In genomic region chr9:20965606-20966005, GRCm38 (mm10) we compare ENCODE assay signal across 27 mouse cellular contexts. TPM values are rescaled to one million over a fixed set of nuclear protein-coding genes. Genes with fewer than 3 reads are reported as not detected.
DNase-seq lines count a peak whose midpoint lies in the region; ATAC-seq lines count a peak whose summit lies in the region.
"Had no signal": no experiment of that assay in that cellular context is flagged by ENCODE, and none has a peak within 500 bp of the region (broad histone marks: within the 10 kb centered on the region; RNA-seq: fewer than 3 reads in every experiment).

No protein-coding gene starts in this region.

- no peak overlapping the region for H3K9ac ChIP-seq in midbrain, embryonic 11.5 days (ENCODE audit: low read length)
- H3K9ac ChIP-seq in midbrain, embryonic 15.5 days: no peak overlapping the region
- H3K9ac ChIP-seq: embryonic facial prominence, embryonic 15.5 days; forebrain, embryonic 13.5 days; hindbrain, embryonic 13.5 days; limb, embryonic 12.5 days; midbrain, embryonic 12.5 days had no signal

- no peak for ATAC-seq in midbrain, embryonic 11.5 days (ENCODE audit: low FRiP score)
- ATAC-seq in midbrain, embryonic 15.5 days (replicated peaks): no peak
- ATAC-seq: forebrain, embryonic 13.5 days; intestine, postnatal 0 days; Patski had no signal

- no peaks in the 10 kb centered on the region for H3K9me3 ChIP-seq in midbrain, embryonic 11.5 days (ENCODE audit: control insufficient read depth, low read length)
- H3K9me3 ChIP-seq in midbrain, embryonic 15.5 days: no peaks in the 10 kb centered on the region
- H3K9me3 ChIP-seq: embryonic facial prominence, embryonic 10.5 days; embryonic facial prominence, embryonic 15.5 days; forebrain, embryonic 13.5 days; hindbrain, embryonic 13.5 days; limb, embryonic 12.5 days; midbrain, embryonic 12.5 days had no signal

- no peaks in the 10 kb centered on the region for H3K36me3 ChIP-seq in midbrain, embryonic 11.5 days (ENCODE audit: control insufficient read depth, insufficient read depth, low read length)
- H3K36me3 ChIP-seq in midbrain, embryonic 15.5 days (replicated peaks): 0 out of 2 replicates have a peak, but pooled peaks cover 3% of the 10 kb centered on the region
- peaks cover 41% of the 10 kb centered on the region for H3K36me3 ChIP-seq in macrophage (ENCODE audit: inconsistent target)

- WGBS in midbrain, embryonic 11.5 days: 85% methylated on average over 4 of the region's 4 CpGs
- 92% methylated on average over 4 of the region's 4 CpGs for WGBS in midbrain, embryonic 15.5 days
- WGBS in macrophage (ENCODE audit: missing documents): 93% methylated on average over 4 of the region's 4 CpGs

- H3K27me3 ChIP-seq in midbrain, embryonic 11.5 days (ENCODE audit: control insufficient read depth, insufficient read depth, low read length): no peaks in the 10 kb centered on the region
- H3K27me3 ChIP-seq in midbrain, embryonic 15.5 days (replicated peaks): no peaks in the 10 kb centered on the region
- H3K27me3 ChIP-seq: embryonic facial prominence, embryonic 15.5 days; forebrain, embryonic 13.5 days; hindbrain, embryonic 13.5 days; limb, embryonic 12.5 days; midbrain, embryonic 12.5 days; Patski had no signal

- H3K27ac ChIP-seq in midbrain, embryonic 11.5 days (ENCODE audit: low read depth, low read length): no peak overlapping the region
- no peak overlapping the region for H3K27ac ChIP-seq in midbrain, embryonic 15.5 days
- peak overlapping the region; percentile 83; the same call in 1 of the 2 replicates for H3K27ac ChIP-seq in macrophage
- H3K27ac ChIP-seq: embryonic facial prominence, embryonic 10.5 days; embryonic facial prominence, embryonic 15.5 days; forebrain, embryonic 13.5 days; hindbrain, embryonic 13.5 days; limb, embryonic 12.5 days; midbrain, embryonic 12.5 days had no signal

- no peak overlapping the region for H3K4me2 ChIP-seq in midbrain, embryonic 11.5 days
- H3K4me2 ChIP-seq in midbrain, embryonic 15.5 days: no peak overlapping the region
- H3K4me2 ChIP-seq: embryonic facial prominence, embryonic 15.5 days; forebrain, embryonic 13.5 days; heart, embryonic 11.5 days; hindbrain, embryonic 13.5 days; limb, embryonic 12.5 days; midbrain, embryonic 12.5 days had no signal

- DNase-seq in adrenal gland, adult (ENCODE audit: inconsistent age in 2 of 2, low spot score in 1 of 2): peak; percentile 87 to 93
- DNase-seq in adrenal gland, postnatal 4 days (ENCODE audit: low spot score in 2 of 2): no peak
- peak; percentile 10 for DNase-seq in midbrain, embryonic 11.5 days (ENCODE audit: low spot score, missing footprints)
- DNase-seq in adrenal gland, postnatal 14 days: peak; percentile 78
- DNase-seq in retina, embryonic 14.5 days (ENCODE audit: low spot score): no peak
- no peak for DNase-seq in heart, adult 9 months (ENCODE audit: low spot score in 2 of 2)
- DNase-seq: cerebellum, adult 2 months; cerebellum, postnatal 14 days; gastrocnemius, postnatal 25 days; heart, adult 11 months; heart, postnatal 36 days; kidney, adult 9 months; kidney, postnatal 14 days; right cerebral cortex, adult 18-20 months; spleen, adult 18-20 months; thymus, postnatal 14 days had no signal

- no peaks in the 10 kb centered on the region for H3K4me1 ChIP-seq in midbrain, embryonic 11.5 days (ENCODE audit: control insufficient read depth, insufficient read depth, low read length)
- no peaks in the 10 kb centered on the region for H3K4me1 ChIP-seq in midbrain, embryonic 15.5 days
- H3K4me1 ChIP-seq: embryonic facial prominence, embryonic 10.5 days; forebrain, embryonic 13.5 days; hindbrain, embryonic 13.5 days; limb, embryonic 12.5 days; midbrain, embryonic 12.5 days had no signal

- peaks cover 56% of the 10 kb centered on the region for H3K79me2 ChIP-seq in macrophage (ENCODE audit: inconsistent target)

- no peak overlapping the region for H3K4me3 ChIP-seq in midbrain, embryonic 11.5 days (ENCODE audit: low read depth, low read length)
- H3K4me3 ChIP-seq in midbrain, embryonic 15.5 days: no peak overlapping the region
- H3K4me3 ChIP-seq in macrophage (ENCODE audit: inconsistent target): no peak overlapping the region
- H3K4me3 ChIP-seq: embryonic facial prominence, embryonic 10.5 days; embryonic facial prominence, embryonic 15.5 days; forebrain, embryonic 13.5 days; hindbrain, embryonic 13.5 days; limb, embryonic 12.5 days; midbrain, embryonic 12.5 days had no signal

RNA-seq across cellular contexts. Expression of gene Dnmt1, which starts 5.9 kb away (rescaled TPM):
- total RNA-seq in adrenal gland, postnatal 4 days (2021): 10 to 100 TPM; 71.8 to 89.6 TPM
- polyA plus RNA-seq in midbrain, embryonic 11.5 days (2014; fragmentation: Nextera tagmentation; extraction: Ambion mirVana): 67.4 and 73.3 TPM in 2 replicates
- polyA plus RNA-seq in midbrain, embryonic 15.5 days (2015; fragmentation: Nextera tagmentation; extraction: Ambion mirVana): 73.4 and 78.1 TPM in 2 replicates
- 56.0 and 58.0 TPM in 2 replicates for total RNA-seq in adrenal gland, postnatal 14 days (2021)
- total RNA-seq in macrophage (2018; cell fraction: chromatin; rRNA removed): 100 to 1,000 TPM in 10 of 26 experiments, 10 to 100 TPM in 16; 13.2 to 201 (median 81.1) TPM
- 10 to 100 TPM; 20.1 to 48.9 (median 40.0) TPM for total RNA-seq in macrophage (2018; cell fraction: cytosol; rRNA removed)
- total RNA-seq in macrophage (2018; cell fraction: nucleus; rRNA removed): 100 to 1,000 TPM in 1 of 26 experiments, 10 to 100 TPM in 25; 17.4 to 162 (median 47.9) TPM
- 37.5 to 90.6 TPM (median 56.1 TPM) in 3 replicates for polyA plus RNA-seq in macrophage (2018)

RNA-seq across cellular contexts. Expression of gene S1pr2, which starts 11.0 kb away (rescaled TPM):
- total RNA-seq in adrenal gland, postnatal 4 days (2021): 10 to 100 TPM; 12.2 to 17.0 TPM
- 18.1 and 20.1 TPM in 2 replicates for polyA plus RNA-seq in midbrain, embryonic 11.5 days (2014; fragmentation: Nextera tagmentation; extraction: Ambion mirVana)
- 11.3 and 11.7 TPM in 2 replicates for polyA plus RNA-seq in midbrain, embryonic 15.5 days (2015; fragmentation: Nextera tagmentation; extraction: Ambion mirVana)
- 9.1 and 11.0 TPM in 2 replicates for total RNA-seq in adrenal gland, postnatal 14 days (2021)
- 10 to 100 TPM in 19 of 26 experiments, 1 to 10 TPM in 7; 4.2 to 77.2 (median 16.0) TPM for total RNA-seq in macrophage (2018; cell fraction: chromatin; rRNA removed)
- 10 to 100 TPM in 25 of 26 experiments, 1 to 10 TPM in 1; 9.4 to 57.2 (median 41.3) TPM for total RNA-seq in macrophage (2018; cell fraction: cytosol; rRNA removed)
- total RNA-seq in macrophage (2018; cell fraction: nucleus; rRNA removed): 10 to 100 TPM; 12.2 to 88.6 (median 34.5) TPM
- polyA plus RNA-seq in macrophage (2018): 16.4 to 43.0 TPM (median 32.4 TPM) in 3 replicates

RNA-seq across cellular contexts. Expression of gene Mrpl4, which starts 36.9 kb away (rescaled TPM):
- total RNA-seq in adrenal gland, postnatal 4 days (2021): 10 to 100 TPM; 96.9 to 97.0 TPM
- 120 and 121 TPM in 2 replicates for polyA plus RNA-seq in midbrain, embryonic 11.5 days (2014; fragmentation: Nextera tagmentation; extraction: Ambion mirVana)
- polyA plus RNA-seq in midbrain, embryonic 15.5 days (2015; fragmentation: Nextera tagmentation; extraction: Ambion mirVana): 93.4 and 110 TPM in 2 replicates
- total RNA-seq in adrenal gland, postnatal 14 days (2021): 135 and 144 TPM in 2 replicates
- total RNA-seq in macrophage (2018; cell fraction: chromatin; rRNA removed): 10 to 100 TPM; 13.5 to 52.6 (median 33.4) TPM
- 10 to 100 TPM; 37.6 to 59.8 (median 51.4) TPM for total RNA-seq in macrophage (2018; cell fraction: cytosol; rRNA removed)
- 10 to 100 TPM; 10.2 to 51.7 (median 31.3) TPM for total RNA-seq in macrophage (2018; cell fraction: nucleus; rRNA removed)
- 27.9 to 56.9 TPM (median 50.5 TPM) in 3 replicates for polyA plus RNA-seq in macrophage (2018)

RNA-seq across cellular contexts. Expression of gene Icam1, which starts 50.2 kb away (rescaled TPM):
- 10 to 100 TPM in 1 of 2 experiments, 1 to 10 TPM in 1; 10.0 to 11.7 TPM for total RNA-seq in adrenal gland, postnatal 4 days (2021)
- 3.9 and 4.0 TPM in 2 replicates for polyA plus RNA-seq in midbrain, embryonic 11.5 days (2014; fragmentation: Nextera tagmentation; extraction: Ambion mirVana)
- polyA plus RNA-seq in midbrain, embryonic 15.5 days (2015; fragmentation: Nextera tagmentation; extraction: Ambion mirVana): 3.3 and 3.9 TPM in 2 replicates
- 12.7 and 13.8 TPM in 2 replicates for total RNA-seq in adrenal gland, postnatal 14 days (2021)
- total RNA-seq in macrophage (2018; cell fraction: chromatin; rRNA removed): 1,000 to 10,000 TPM in 13 of 26 experiments, 100 to 1,000 TPM in 10, 10 to 100 TPM in 3; 57.0 to 3,038 (median 1,000) TPM
- total RNA-seq in macrophage (2018; cell fraction: cytosol; rRNA removed): 1,000 to 10,000 TPM in 2 of 26 experiments, 100 to 1,000 TPM in 18, 10 to 100 TPM in 6; 49.9 to 1,322 (median 265) TPM
- total RNA-seq in macrophage (2018; cell fraction: nucleus; rRNA removed): 1,000 to 10,000 TPM in 17 of 26 experiments, 100 to 1,000 TPM in 8, 10 to 100 TPM in 1; 95.6 to 2,581 (median 1,271) TPM
- polyA plus RNA-seq in macrophage (2018): 35.3 to 116 TPM (median 39.2 TPM) in 3 replicates

Comparison
In these comparisons a context has a peak if more than half of its experiments do, and no peak if none do; other contexts are left out.
1. DNase-seq: peak in adrenal gland, adult (2 of 2), midbrain, embryonic 11.5 days (single experiment) and adrenal gland, postnatal 14 days (single experiment); none in adrenal gland, postnatal 4 days (0 of 2), retina, embryonic 14.5 days (single experiment) and heart, adult 9 months (0 of 2).